Mouse (Mus musculus) spleen, embryonic (tissue): ENCODE measurements around the gene Uck1.
"Not testable (repeated sequence)": the region's sequence is repeated elsewhere in the genome, so short reads cannot be mapped to it uniquely, and the experiment has no call there.

ENCODE experiments used
- CTCF ChIA-PET: fragments of 350-600 bp; sonication (Branson Sonifier 250); formaldehyde crosslinking; loops from one replicate; lab custom pipeline; 2022; lab: Charles Lee

Uck1 gene

GRCm38 (mm10) chr2:32259657-32260417 is at the start of gene Uck1:
Gene Uck1 (minus strand): TSS chr2:32260159.
- CTCF ChIA-PET: no interaction called here

- CTCF ChIA-PET: no interaction called here
Measured at GRCm38 (mm10) chr2:32308870-32309568, 49.1 kb upstream of the Uck1 start.

DNA sequence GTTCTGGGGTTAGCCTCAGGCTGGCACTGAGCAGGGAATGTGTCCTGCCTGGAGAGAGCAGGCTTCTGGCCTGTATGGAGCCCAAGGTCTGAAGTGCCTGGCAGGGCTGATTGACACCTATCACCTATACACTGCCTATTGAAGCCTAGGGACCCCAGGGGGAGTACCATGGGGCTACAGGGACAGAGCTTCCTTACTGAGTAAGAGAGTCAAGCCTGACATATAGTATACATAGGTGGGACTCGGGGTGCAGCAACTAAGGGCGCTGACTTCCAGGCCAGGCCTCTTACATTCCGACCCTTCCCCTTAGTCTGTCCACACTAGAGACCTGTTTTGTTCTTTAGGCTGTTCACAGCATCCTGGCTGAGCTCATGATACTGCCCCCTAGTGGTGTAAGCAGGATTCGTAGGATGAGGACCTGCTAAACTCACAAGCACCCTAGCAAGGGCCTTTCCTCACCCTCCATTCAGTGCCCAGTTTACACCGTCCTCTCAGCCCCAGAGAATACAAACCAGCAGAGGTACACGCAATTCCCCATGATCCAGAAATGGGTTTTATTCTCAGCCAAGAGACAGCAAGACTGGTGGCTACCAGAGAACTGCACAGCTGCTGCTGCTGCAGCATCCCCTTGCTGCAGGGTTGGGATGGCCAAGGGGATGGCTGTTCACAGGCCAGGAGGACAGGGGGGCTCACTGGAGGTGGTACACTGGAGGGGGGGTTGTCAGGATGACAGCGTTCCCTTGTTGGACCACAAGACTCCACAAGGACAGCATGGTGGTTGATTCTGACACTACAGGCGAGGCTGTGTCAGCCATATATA is 48.2 kb upstream of the Uck1 start:
- CTCF ChIA-PET: interaction anchor here (0.6 kb wide), 2 partner anchors 90 to 99 kb away, joined by 3 to 4 read pairs; no protein-coding TSS in a partner anchor

GRCm38 (mm10) chr2:32307247-32307798 is 47.4 kb upstream of the Uck1 start:
- CTCF ChIA-PET: no interaction called here

DNA sequence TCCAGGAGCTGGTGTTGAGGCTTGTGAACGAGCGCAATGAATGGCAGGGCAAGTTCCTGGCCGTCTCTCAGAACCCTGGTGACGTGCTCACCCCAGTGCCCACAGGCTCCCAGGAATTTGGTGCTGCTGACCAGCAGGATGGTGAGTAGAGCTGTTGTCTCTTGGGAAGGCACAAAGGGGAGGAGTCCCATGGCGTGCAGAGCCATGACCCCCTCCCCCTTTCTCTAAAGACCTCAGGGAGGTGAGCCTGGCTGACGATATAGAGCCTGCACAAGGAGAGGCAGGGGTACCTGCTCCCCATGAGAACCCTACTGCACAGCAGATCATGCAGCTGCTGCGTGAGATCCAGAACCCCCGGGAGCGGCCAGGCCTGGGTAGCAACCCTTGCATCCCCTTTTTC is 46.2 kb upstream of the Uck1 start:
- CTCF ChIA-PET: no interaction called here

- CTCF ChIA-PET: no interaction called here
Measured at GRCm38 (mm10) chr2:32305668-32306067, 45.7 kb upstream of the Uck1 start.

GRCm38 (mm10) chr2:32304145-32304832 is 44.3 kb upstream of the Uck1 start:
- CTCF ChIA-PET: no interaction called here

- CTCF ChIA-PET: no interaction called here
Measured at GRCm38 (mm10) chr2:32302952-32303351, 43.0 kb upstream of the Uck1 start.

DNA sequence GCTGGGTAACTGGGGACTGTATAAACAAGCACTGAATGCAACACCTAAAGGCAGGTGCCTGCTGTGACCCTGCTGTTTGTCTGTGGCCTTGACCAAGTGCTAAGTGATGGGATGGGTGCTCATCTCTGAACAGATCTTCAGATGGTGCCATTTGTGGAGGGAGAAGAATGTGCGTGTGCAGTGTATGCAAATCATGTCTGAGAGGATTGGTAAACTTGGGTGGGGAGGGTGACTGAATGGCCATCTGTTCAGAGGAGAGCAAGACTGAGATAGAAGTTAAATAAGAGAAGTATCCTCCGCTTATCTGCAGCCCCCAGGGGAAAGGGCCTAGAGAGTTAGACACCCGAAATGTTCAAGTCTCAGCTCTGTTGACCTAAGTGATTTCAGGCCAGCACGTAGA is 39.5 kb upstream of the Uck1 start:
- CTCF ChIA-PET: no interaction called here

DNA sequence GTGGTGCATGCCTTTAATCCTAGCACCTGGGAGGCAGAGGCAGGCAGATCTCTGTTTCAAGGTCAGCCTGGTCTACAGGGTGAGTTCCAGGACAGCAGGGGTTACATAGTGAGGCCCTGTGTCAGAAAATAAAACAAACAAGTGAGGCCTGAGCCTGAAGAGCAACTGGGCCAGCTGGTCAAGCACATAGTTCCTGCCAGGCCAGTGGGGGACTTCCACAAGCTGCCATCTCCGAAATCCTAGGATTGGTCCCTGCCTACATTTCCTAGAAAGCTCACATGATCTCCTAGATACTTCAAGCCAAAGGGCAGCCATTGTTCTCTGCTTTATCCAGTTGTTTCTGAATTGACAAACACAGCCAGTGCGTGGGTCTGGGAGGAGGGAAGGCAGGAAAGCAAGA is 35.9 kb upstream of the Uck1 start:
- CTCF ChIA-PET: not testable (repeated sequence)

- CTCF ChIA-PET: no interaction called here
Measured at GRCm38 (mm10) chr2:32295285-32295684, 35.3 kb upstream of the Uck1 start.

- CTCF ChIA-PET: no interaction called here
Measured at GRCm38 (mm10) chr2:32294348-32294747, 34.4 kb upstream of the Uck1 start.

DNA sequence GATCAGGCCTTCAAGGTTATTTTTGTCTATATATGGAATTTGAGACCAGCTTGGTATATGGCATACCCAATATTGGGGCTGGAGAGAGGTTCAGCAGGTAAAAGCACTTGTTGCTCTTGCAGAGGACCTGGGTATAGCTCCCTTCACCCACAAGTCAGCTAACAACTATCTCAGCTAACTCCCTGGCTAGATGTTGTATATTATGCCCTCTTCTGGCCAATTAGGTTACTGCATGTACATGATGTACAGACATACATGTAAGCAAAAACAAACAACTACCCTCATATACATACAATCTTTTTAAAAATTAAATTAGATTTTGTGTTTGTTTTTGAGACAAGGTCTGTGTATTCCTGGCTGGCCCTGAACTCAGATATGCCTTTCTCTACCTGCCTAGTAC is 29.6 kb upstream of the Uck1 start:
- CTCF ChIA-PET: no interaction called here

- CTCF ChIA-PET: no interaction called here
Measured at GRCm38 (mm10) chr2:32288371-32288931, 28.5 kb upstream of the Uck1 start.

DNA sequence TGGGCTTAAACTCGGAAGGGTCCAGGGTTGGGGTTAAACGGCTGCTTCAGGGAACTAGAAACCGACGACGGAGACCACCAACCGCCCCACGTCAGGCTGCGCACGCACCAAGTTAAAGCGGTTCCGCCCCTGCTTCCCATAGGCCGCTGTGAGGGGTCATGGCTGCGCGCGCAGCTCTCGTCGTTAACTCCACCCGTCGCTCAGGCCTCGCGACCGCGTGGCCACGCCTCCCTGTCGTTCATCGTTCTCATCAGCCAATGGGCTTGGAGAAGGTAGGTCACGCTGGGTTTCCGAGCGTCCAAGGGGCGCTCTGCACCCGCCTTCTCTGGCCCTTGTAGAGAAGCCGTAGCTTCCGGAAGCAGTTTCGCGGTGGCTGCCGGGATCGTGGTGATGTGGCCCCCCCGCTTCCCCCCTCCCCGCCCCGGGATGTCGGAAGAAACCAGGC is 28.0 kb upstream of the Uck1 start, which contains the start of gene Swi5:
Gene Swi5, minus strand, starts transcription at position 153 of the 445 bp plus-strand sequence.
- CTCF ChIA-PET: no interaction called here

DNA sequence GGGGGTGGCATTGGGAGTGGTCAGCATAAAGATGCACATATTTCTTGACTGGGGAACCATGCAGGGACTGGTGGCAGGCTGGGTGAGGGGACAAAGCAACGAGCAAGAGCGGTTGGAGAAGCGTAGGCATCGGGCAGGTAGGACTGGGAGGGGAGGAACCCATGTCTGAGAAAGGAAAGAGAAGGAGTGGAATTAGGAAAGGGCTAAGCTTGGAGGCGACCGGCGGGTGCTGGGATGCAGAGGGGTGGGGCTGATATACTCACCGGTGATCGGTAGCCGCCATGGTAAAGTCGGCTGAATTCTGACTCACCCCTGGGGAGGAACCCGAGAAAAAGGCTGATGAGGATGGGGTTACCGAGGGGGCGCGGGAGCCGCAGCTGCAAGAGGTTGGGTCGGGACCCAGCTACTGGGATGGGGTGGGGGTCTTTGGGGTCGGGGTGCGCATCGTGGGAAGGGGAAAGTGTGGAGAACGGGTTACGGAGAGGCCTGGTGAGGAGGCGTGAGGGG is 27.4 kb upstream of the Uck1 start, which contains the start of gene Golga2:
Gene Golga2, plus strand, starts transcription at position 51 of the 507 bp plus-strand sequence.
- CTCF ChIA-PET: no interaction called here

GRCm38 (mm10) chr2:32283986-32284385 is 24.0 kb upstream of the Uck1 start:
- CTCF ChIA-PET: no interaction called here

- CTCF ChIA-PET: no interaction called here
Measured at GRCm38 (mm10) chr2:32282727-32283126, 22.8 kb upstream of the Uck1 start.

GRCm38 (mm10) chr2:32282289-32282688 is 22.3 kb upstream of the Uck1 start:
- CTCF ChIA-PET: no interaction called here

DNA sequence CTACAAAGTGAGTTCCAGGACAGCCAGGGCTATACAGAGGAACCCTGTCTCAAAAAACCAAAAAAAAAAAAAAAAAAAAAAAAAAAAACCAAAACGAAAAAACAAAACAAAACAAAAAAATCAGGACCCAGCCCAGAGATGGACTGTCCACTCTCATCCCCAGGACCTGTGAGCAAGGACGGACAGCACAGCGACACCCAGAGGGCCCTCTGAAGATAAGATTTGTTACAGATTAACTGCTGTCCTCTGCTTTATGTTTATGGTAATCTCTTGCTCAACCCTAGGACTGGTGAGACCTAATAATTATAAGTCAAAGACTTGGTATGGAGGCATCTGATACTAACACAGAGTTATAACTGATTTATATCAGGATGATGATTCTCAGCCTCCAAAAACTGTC is 15.9 kb upstream of the Uck1 start:
- CTCF ChIA-PET: no interaction called here

GRCm38 (mm10) chr2:32260635-32261034 is 676 bp upstream of the Uck1 start:
- CTCF ChIA-PET: no interaction called here
